Mouse (Mus musculus) stomach, postnatal 0 days (tissue): ENCODE measurements at regions not wholly inside any gene's neighbourhood (a gene's known extent, or its start where the extent isn't known, plus 50 kb on each side); places are given as distances from the start of the nearest gene placed in this dataset.

Experiments
- CTCF ChIP-seq: IDR thresholded peaks from 2 replicates; pipeline ENCODE4 v1.5.1; 2016; ENCODE audit warnings: antibody characterized with exemption, low read depth, mild to moderate bottlenecking, moderate library complexity
- EP300 ChIP-seq: optimal IDR thresholded peaks from 2 replicates; pipeline ENCODE3; 2016; ENCODE audit warnings: antibody characterized with exemption

DNA sequence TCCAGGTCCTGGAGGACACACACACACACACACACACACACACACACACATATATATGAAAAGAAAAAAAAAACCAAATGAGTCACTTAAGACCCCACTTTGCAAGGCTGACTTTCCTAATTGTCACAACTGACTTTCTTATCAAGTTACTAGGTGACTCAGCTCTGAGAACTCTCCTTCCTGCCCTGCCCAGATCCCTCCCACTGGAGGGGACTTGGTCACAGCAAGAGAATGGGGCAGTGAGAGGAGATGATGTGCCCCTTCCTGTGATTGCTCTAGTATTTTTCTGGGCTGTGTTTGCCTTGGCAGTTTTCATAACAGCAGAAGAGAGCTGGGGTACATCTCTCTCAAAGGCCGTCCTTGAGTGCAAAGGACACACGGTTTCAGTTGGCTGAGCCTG is 284.5 kb downstream of the Ccdc91 start:
- TF ChIP-seq EP300 (no peak), CTCF (no peak)
